Mouse (Mus musculus) c-Kit-negative CD71-positive TER-119-positive erythroid progenitor cells, embryonic 14.5 days (primary cell): ENCODE data around the gene Ppp1r12b.

Experiments used
- DNase-seq: peaks from one replicate; pipeline ENCODE4 v3.0.0-alpha.2; 2013; ENCODE audit warnings: low read depth, low spot score

Gene Ppp1r12b

DNA sequence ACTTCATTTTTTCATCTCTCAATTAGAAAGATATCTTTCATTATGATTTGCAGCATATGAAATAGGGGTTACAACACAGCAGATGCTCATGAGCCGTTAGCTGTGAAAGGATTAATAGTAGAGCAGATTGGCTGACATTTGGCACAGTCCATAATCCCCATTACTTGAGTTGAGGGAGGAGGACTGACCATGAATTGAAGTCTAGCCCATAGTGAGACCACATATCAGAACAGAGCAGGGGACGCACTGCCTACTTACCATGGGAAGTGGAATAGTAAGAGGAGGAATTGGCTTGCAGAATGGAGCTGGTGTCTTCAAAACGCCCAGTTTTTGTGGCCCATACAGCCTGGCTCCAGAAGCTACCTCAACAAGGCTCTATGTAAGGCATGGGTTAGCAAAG is 159.2 kb downstream of the Ppp1r12b start:
- DNase-seq = no peak

DNA sequence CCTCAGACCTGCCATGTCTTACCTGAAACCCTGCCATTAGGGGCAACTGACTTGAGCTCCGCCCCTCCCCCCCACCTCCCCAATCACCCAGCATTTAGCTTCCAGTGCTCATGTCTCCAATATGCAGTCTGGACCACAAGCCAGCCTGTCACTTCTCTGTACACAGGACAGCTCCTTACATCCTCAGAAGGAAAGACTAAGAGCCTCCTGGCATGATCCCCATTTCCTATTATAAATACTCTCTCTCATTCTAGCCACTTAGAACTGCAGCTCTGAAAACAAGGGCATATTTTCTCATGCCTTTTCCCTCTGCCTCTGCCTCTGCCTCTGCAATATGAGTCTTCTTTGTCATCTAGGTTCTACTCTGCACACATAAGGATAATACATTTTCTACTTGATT is 159.7 kb downstream of the Ppp1r12b start:
- no peak for DNase-seq

DNA sequence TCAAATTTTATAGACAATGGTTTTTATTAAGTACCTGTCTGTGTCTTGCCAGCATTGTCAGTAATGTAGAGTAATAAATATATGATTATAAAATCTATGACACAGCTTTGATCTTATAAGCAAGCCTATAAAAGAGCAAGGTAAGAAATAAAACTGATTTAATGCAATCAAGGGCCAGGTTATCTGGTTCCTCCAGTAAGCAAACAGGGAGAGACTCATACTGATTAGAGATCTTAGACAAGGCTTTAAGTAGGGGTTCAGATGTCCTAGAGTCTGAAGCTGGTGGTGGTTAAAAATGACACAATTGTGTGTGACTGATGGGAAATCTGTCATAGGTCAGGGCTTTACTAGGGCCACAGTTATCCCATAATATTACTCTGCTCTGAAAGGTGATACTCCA is 164.3 kb downstream of the Ppp1r12b start:
- DNase-seq = no peak

DNA sequence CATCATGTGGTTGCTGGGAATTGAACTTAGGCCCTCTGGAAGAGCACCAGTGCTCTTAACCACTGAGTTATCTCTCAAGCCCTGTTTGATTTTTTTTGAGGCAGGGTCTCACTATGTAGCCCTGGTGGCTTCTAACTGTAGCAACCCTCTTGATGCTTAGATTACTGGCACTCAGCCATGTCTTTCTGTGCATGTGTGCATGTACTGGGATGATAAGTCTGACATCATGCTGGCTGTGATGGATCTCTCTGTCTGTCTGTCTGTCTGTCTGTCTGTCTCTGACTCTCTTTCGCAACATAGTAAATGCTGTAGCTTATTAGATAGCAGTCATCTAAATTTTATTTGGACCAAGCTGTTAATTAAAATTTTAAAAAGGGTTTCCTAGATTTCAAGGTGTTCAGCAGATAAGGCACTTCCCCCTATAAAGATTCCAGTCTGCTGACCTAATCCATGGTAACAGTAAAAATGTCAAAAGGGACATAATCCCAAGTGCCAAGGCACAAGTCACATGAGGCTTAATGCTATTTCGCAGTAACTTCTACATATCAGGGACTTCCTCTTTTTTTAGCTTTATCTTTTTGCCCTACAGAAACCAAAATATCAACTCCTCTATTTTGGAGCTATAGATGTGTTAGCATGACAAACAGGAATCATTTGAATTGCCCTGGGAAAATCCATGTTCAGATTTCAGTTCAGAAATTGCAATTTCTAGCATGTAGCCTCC is 164.9 kb downstream of the Ppp1r12b start:
- no peak for DNase-seq

DNA sequence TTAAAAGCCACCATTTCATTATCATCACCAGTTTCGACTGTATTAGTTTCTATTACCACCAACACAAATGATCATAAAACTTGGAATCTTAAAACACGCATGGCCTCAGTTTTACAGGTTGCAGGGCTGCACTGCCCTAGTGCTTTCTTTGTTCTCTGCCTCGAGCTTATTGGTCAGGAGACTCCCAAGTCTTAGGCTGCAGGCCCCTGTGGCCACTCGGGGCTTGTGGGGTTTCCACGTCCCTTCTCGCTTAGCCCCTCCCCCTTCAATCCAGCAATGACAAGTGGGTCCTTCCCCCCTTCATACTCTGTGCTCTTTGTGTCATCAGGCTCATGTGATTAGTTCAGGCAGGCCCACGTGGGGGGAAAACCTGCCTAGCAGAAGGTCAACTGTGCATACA is 167.6 kb downstream of the Ppp1r12b start:
- DNase-seq = no peak

DNA sequence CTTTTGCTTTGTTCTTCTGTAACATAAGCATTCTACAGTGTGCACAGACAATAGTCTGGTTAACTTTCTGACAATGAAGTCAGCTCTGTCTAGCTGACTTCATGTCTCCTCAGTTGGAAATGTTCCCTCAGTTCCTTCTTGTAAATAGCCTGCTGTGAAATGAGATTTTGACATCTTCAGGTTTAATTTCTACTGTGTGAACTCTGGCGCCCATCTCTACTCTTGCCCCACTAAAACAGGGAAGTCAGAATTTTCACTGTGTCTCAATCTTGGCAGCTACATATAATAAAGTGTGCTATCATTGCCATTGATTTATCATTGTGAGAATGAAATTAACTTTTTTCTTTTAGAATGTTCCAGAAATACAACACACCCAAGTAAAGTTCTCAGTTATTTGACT is 170.8 kb downstream of the Ppp1r12b start:
- no peak for DNase-seq

DNA sequence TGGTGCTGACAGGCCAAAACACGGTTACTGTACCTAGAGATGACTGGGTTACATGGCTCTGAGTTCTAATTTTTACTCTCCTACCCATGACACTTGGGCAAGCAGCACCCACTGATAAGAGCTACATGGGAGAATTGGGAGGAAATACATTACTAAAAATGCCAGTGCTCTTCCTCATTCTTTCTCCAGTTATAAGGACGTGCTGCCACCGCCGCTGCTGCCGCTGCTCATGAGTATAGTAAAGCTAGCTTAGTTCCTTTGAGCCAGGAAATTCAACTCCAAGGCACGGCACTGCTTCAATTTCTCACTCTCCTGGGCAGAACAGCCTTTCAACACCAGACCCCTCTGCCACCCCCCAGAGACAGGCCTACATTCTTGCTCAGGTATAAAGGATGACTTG is 171.3 kb downstream of the Ppp1r12b start:
- DNase-seq = no peak

DNA sequence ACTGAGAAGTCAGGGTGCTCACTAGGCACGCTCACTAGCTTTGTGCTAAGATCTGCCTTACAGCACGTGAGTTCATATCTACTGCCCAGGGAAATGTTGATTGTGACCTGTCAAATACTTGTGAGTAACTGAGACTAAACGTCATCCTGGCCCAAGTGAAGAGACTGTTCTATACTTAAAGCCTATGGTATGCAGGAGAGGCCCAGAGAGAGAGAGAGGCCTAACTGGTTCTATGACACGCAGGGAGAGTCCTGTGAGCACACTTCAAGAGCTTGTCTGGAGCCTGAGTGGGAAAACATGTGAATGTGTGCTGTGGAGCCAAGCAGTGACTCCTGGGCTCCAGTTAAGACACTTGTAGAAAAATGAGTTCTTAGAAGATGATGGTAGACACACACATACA is 171.8 kb downstream of the Ppp1r12b start:
- no peak for DNase-seq

DNA sequence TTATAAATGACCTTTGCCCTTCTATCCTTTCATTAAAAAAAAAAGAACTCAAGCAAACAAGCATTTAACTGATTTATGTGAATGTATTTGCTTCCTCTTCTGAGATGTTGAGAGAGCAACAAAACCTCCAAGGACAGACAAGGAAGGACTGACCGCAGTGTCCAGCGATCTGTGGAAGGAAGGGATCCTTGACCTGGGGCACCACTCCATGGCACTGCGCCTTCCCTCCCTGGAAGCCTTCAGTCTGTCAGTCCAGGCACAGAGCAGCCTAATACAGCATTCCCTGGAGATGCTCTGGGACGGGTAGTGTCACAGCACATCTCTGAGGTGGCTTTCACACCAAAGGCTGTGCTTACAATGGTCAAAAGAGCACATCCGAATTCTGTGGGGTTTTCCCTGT is 172.9 kb downstream of the Ppp1r12b start:
- DNase-seq = no peak

DNA sequence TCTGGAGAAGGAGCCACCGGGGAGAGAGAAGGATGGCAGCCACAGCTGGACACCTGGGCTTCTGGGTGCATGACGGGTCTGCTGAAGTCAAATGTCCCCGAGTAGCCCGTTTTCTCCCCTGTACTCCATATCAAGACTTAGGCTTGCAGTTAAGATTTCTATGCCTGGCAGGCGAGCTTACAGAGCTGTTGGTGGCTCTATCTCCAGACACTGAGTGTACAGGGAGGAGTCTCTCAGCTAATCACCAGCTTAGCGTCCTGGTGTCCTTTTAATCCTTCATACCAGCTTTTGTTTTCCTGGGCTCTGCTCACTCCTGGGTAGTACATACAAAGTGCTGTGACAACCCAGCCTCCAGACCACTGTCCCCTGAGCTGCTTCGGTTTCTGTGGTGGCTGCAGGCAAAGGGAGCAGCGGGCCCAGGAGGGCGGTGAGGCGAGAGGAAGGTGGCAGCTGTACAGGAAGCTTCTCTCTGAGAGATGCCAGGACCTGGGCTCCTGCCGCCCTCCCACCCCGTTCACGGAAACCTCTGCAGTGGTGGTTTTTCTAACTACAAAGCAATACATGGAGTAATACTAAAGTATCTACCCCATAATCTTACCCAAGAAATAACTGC is 177.7 kb downstream of the Ppp1r12b start:
- no peak for DNase-seq

DNA sequence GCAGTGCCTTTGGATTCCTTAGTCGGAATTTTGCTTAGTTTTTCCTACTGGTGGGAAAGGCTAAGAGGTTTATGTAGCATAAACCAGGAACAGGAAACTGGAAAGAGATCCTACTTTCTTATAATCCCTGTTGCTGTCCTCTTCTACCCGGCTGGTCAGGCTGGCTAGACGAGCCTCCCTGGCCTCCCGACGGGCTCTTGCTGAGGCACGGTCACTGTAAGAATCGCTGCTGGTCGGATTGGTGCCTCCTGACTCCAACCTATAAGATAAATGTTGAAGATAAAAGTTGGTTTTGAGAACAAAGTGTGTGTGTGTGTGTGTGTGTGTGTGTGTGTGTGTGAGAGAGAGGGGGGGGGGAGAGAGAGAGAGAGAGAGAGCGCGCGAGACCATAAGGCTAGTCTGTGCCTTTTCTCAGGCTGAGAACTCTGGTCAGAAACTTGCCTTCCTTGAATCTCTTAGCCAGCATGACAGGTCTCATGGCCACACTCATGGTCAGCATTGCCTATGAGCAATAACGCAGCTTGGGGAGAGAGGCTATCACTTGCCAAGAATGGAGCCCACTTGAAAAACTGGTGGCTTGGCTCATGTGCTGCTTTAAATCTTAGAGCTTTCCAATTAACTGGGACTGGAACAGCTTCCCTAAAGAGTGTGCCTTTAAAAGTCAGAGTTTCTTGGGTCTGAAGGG is 178.4 kb downstream of the Ppp1r12b start:
- no peak for DNase-seq

DNA sequence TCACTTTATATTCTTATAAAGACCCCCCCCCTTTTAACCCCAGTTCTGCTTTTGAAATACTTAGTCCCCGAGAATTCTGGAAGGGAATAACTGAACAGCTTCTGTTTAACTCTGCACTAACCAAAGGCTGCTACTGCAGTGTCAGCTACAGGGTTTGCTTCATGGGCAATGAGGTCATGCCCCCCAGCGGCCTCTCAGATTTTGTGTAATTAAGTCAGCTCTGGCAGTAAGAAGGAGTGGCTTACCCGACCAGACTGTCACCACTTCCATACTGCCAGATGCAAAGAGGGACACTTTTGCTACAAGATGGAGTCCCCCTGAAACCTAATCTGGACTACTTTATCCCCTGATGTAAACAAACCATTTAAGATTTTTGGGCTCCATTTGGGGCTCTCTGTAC is 180.1 kb downstream of the Ppp1r12b start:
- no peak for DNase-seq

DNA sequence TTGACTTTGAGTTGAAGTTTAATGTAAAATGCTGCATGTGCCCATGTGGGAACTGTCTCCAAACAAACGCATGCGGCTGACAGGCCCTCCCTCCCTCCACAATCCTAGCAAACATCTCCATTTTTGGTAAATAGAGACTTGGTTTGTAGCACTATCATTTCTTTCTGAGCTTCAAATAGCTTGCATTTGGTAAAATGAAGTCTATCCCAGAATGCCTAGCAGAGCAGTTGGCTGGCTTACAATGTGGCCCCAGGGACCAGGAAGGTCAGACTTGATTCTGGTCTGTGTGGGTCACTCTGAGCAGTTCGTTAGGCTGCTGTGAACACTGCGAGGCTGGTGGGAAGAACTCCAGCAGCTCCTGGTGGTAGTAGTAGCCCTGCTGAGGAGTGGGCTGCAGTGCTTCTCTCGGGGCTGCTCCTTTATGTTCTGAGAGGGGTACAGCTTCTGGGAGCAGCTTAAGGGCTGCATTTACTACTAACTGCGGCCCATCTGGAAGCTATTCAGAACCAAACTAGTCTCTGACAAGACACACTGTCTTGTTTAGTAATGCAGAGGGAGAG is 180.9 kb downstream of the Ppp1r12b start:
- no peak for DNase-seq

DNA sequence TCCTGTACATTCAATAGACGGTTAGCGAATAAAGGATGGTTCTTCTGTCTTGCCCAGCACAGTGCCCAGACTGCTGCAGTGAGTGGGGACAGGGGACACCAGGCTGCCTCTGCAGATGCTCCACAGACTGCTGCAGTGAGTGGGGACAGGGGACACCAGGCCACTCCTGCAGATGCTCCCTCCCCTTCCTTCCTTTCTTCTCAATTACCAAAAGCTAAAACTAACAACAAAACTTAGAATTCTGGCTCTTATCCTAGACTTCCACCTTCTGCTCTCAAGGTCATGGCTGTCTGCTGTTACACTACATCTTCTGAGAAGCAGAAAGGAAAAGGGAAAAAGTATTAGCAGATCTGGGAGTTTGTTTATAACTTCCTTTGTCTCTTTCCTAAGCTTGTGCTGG is 181.5 kb downstream of the Ppp1r12b start:
- no peak for DNase-seq

DNA sequence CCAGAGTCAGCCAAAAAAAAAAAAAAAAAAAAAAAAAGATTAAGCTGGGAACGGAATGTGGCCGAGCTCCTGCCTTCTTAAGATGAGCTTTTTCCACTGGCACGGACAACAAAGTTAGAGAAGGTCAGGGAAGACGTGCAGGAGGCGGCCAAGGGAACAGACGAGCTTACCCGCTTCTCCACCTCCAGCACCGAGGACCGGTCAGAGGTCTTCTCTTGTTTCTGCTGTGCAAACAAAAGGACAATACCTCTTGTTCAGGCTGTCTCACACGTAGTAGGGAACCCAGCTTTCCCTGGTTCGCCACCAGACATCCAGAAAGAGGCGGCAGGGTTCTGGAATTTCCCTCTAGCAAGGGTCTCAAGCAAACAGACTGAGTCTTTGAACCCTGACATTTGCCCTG is 182.5 kb downstream of the Ppp1r12b start:
- no peak for DNase-seq

DNA sequence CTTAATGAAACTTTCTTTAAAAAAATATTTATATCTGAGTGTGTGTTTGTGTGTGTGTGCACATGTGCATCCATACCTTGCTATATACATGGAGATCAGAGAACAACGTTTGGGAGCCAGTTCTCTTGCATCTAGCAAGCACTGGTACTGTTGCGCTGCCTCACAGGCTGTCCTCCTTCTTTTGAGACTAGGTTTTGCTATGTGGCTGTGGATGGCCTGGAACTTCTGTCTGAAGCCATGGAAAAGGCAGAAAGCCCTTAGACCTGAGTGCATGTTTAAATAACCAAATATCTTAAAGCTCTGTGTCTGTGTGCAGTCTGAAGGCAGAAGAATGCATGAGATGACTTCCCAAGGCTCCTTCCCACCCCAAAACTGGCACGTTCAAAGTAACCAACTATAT is 182.9 kb downstream of the Ppp1r12b start:
- DNase-seq = no peak

DNA sequence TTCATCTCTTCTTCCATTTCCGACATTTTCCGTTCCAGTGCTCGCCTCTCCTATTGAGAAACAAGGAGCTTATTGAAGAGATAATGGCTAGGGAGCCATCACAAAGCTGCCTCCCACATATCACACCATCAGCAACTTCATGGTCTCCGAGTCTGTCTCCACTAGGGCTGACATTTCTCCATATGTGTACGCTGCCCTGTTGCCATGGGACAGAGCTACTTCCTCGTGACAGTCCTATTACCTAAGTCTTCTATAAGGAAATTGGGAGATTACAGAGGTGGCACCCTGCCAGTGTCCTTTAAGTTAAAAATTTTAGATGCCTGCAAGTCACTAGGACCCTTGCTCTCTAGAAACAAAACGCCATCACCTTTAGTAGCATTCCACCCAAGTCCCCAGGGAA is 183.7 kb downstream of the Ppp1r12b start:
- no peak for DNase-seq

DNA sequence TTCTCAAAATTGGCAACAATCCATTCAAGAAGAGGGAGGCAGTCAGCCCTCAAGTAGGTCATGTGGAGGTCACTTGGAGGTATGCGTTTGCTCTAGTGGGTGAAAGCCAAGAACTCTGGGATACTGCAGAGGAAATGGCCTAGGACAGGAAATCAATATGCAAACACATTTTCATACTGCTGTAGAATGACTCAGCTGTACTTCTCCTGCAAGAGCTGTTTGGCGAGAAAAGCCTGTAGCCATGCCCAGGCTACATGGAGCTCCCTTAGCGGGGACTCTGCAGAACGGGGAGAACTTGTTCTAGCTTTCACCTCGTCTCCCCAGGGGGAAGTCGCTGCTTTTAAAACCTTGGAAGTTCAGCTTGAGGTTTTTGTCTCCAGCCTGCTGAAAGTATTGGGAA is 184.4 kb downstream of the Ppp1r12b start:
- no peak for DNase-seq

DNA sequence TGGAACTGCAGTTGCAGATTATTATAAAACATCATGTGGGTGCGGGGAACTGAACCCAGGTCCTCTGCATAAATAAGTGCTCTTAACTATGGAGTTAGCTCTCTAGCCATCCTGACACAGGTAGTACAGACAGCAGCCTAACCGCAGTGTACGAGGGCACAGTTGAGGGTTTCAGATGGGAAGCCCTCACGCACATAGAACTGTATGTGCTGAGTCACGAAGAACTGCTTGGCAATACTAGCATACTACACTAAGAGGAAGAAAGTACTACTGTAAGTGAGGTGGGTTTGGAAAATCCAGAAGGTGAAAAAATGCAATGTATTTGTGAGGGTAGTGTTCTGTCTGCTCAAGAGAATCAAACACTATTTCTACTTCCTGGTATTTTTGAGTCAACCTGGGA is 185.4 kb downstream of the Ppp1r12b start:
- no peak for DNase-seq

DNA sequence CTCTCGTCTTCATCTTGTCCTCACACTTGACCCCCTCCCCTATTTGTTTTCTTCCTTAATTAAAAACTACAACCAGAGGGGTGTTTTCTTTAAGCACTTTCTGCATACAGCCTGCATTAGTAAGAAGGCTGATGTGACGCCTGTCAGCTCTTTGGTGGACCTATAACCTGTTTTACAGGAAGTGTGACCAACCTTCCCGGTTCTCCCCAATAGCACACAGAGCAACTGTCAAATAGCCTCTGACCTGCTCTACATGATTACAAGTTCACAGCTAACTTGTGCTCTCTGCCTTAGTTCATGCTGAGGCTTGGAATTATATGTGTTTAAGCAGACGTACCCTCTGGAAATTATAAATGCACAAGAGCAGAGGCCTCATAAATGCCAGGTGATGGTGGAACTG is 189.3 kb downstream of the Ppp1r12b start:
- DNase-seq = no peak

DNA sequence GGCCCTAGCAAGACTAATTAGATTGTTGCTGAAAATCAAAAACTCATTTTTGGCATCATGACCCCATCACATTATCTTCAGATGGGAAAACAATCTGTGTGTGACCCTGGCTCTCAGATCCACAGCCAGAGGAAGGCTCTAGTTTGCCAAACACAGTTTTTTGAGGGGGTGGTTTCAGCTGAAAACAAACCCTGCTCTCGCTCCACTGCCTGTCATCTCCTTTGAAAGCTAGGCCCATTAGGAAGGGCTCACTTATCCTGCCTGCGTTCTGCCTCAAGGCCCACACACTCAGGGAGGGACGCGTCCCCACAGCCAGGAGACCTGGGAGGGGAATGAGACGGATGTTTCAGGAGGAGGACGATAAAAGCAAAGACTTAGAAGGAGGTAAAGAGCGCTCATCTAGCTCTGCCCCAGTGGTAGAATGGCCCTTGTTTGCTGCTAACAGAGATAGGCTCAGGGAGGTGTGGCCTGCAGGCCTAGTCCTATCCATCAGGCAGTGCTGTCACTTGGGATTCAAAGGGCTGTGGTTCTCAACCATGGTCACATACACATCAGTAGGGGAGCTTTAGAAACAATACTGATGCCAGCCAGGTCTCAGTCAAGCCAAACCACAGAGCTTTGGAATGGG is 190.8 kb downstream of the Ppp1r12b start:
- no peak for DNase-seq

DNA sequence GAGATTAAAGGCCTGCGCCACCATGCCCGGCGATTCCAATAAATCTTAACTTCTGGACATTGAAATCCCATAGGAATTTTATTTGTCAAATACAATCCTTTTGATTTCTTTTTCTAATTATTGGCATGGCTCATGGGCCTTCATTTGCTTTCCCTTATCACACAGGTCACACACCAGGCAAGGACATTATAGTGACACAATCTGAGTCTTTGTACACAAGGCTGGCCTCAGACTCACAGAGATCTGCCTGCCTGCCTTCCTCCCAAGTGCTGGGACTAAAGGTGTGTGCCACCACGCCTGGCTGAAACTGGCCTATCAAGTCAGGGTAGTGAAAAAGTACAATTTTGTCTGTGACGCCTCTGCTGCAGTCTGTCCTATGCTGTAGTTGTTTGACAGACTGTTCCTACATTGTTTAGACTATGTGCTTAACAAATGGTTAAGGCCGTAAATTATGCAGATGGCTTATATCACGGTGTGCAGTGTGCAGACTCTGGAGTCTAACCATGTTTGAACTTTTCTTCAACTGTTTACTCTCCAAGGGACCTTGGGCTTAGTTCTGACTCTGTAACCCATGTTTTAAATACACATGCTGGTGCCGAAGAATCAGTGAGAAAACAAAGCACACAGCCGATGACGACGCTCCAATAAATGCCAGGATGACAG is 191.8 kb downstream of the Ppp1r12b start:
- DNase-seq = no peak
